9 mouse cellular contexts compared by ENCODE assay signal in the genomic region with DNA sequence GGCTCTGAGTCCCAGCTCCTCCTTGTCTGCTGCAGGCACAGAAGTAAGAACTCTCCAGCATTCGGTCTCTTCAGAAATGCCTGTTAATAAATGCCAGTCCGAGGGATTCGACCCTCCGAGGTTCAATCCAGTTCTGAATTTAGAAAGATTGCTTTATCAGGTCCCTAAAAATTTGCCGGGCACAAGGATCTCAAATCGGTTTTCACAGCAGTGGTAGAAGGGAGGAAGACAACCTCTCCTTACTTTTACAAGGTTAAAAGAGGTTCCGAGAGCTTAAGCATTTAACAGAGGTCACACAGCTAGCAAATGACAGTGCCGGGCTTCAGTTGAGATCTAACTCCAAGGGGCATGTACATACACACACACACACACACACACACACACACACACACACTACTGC. TPM values are rescaled to one million over a fixed set of nuclear protein-coding genes. Genes with fewer than 3 reads are reported as not detected.
DNase-seq lines count a peak whose midpoint lies in the region; ATAC-seq and TF ChIP-seq lines count a peak whose summit lies in the region.
"Had no signal": no experiment of that assay in that cellular context is flagged by ENCODE, and none has a peak within 500 bp of the region (broad histone marks: within the 10 kb centered on the region; RNA-seq: fewer than 3 reads in every experiment).

No protein-coding gene starts in this region.

- H3K27ac ChIP-seq in kidney, embryonic 16.5 days (ENCODE audit: low read length) = no peak overlapping the region
- no peak overlapping the region for H3K27ac ChIP-seq in bone marrow macrophage, adult 2 months (ENCODE audit: insufficient read depth, low read depth, low read length)
- no peak overlapping the region for H3K27ac ChIP-seq in hindbrain, embryonic 12.5 days
- H3K27ac ChIP-seq in macrophage = peak overlapping the region; percentile 19; the same call in 1 of the 2 replicates

- no peaks in the 10 kb centered on the region for H3K9me3 ChIP-seq in kidney, embryonic 16.5 days (ENCODE audit: low read length)
- H3K9me3 ChIP-seq in hindbrain, embryonic 12.5 days (replicated peaks) = no peaks in the 10 kb centered on the region

- no peak for DNase-seq in kidney, postnatal 10 days
- no peak for DNase-seq in adrenal gland, adult 18-20 months (ENCODE audit: low spot score in 2 of 2)
- no peak for DNase-seq in left cerebral cortex, adult 8-10 months (ENCODE audit: low spot score in 2 of 2)

- peaks cover 4% of the 10 kb centered on the region; the same call in 1 of the 2 replicates for H3K4me1 ChIP-seq in kidney, embryonic 16.5 days (ENCODE audit: insufficient read depth, low read length)
- H3K4me1 ChIP-seq in bone marrow macrophage, adult 2 months (ENCODE audit: control insufficient read depth, insufficient read depth, low read length) = peaks cover 36% of the 10 kb centered on the region
- H3K4me1 ChIP-seq in hindbrain, embryonic 12.5 days = peaks cover 13% of the 10 kb centered on the region

- H3K9ac ChIP-seq in kidney, embryonic 16.5 days (replicated peaks; ENCODE audit: low read length) = 0 out of 2 replicates have a peak overlapping the region, but pooled peaks have one; percentile 47
- no peak overlapping the region for H3K9ac ChIP-seq in hindbrain, embryonic 12.5 days

- no peaks in the 10 kb centered on the region for H3K79me2 ChIP-seq in macrophage (ENCODE audit: inconsistent target)

- H3K4me3 ChIP-seq in kidney, embryonic 16.5 days (ENCODE audit: low read length) = peak overlapping the region; percentile 48
- peak overlapping the region; percentile 81 for H3K4me3 ChIP-seq in bone marrow macrophage, adult 2 months (ENCODE audit: insufficient read depth, low read length)
- no peak overlapping the region for H3K4me3 ChIP-seq in hindbrain, embryonic 12.5 days
- peak overlapping the region; percentile 70 for H3K4me3 ChIP-seq in macrophage (ENCODE audit: inconsistent target)

- 46% methylated on average over 8 of the region's 8 CpGs for WGBS in kidney, embryonic 16.5 days
- WGBS in hindbrain, embryonic 12.5 days = 77% methylated on average over 8 of the region's 8 CpGs
- 44% methylated on average over 8 of the region's 8 CpGs for WGBS in macrophage (ENCODE audit: missing documents)

- H3K27me3 ChIP-seq in kidney, embryonic 16.5 days (ENCODE audit: insufficient read depth, low read length) = peaks cover 9% of the 10 kb centered on the region; the same call in 1 of the 2 replicates
- peaks cover 5% of the 10 kb centered on the region; the same call in 1 of the 2 replicates for H3K27me3 ChIP-seq in hindbrain, embryonic 12.5 days

- TF ChIP-seq POLR2A in bone marrow macrophage, adult 2 months (IDR thresholded peaks at IDR 0.05; ENCODE audit: borderline replicate concordance, low read depth, low read length) = no peak

- ATAC-seq in kidney, embryonic 16.5 days (ENCODE audit: low FRiP score, low TSS enrichment) = no peak
- ATAC-seq in hindbrain, embryonic 12.5 days (ENCODE audit: low FRiP score) = no peak
- no peak for ATAC-seq in megakaryocyte-erythroid progenitor cell, adult 5-6 weeks (replicated peaks; ENCODE audit: low FRiP score, low TSS enrichment, poor library complexity, severe bottlenecking)

- TF ChIP-seq CTCF in bone marrow macrophage, adult 2 months (IDR thresholded peaks at IDR 0.05; ENCODE audit: low read depth, low read length) = no peak

- no peaks in the 10 kb centered on the region for H3K36me3 ChIP-seq in kidney, embryonic 16.5 days (ENCODE audit: insufficient read depth, low read length)
- H3K36me3 ChIP-seq in hindbrain, embryonic 12.5 days = no peaks in the 10 kb centered on the region
- H3K36me3 ChIP-seq in macrophage (ENCODE audit: inconsistent target) = no peaks in the 10 kb centered on the region

- peak overlapping the region; percentile 79 for H3K4me2 ChIP-seq in kidney, embryonic 16.5 days (replicated peaks; ENCODE audit: low read depth, low read length)
- peak overlapping the region; percentile 60 for H3K4me2 ChIP-seq in hindbrain, embryonic 12.5 days (replicated peaks)

RNA-seq across cellular contexts. Expression of a gene that starts 0.9 kb away (rescaled TPM):
- polyA plus RNA-seq in kidney, embryonic 16.5 days (2015; fragmentation: Nextera tagmentation; extraction: Ambion mirVana) = 4.0 and 5.3 TPM in 2 replicates
- polyA plus RNA-seq in bone marrow macrophage, adult 2 months (2012; ENCODE audit: insufficient read depth, insufficient read length, missing spikeins) = 18.6 and 21.7 TPM in 2 replicates
- 1.4 and 1.6 TPM in 2 replicates for polyA plus RNA-seq in hindbrain, embryonic 12.5 days (2016; fragmentation: Nextera tagmentation; extraction: Ambion mirVana)
- total RNA-seq in macrophage (2018; cell fraction: chromatin; rRNA removed) = 10 to 100 TPM in 20 of 26 experiments, 1 to 10 TPM in 6; 6.0 to 77.0 (median 21.0) TPM
- 10 to 100 TPM in 22 of 26 experiments, 1 to 10 TPM in 4; 7.7 to 34.2 (median 16.7) TPM for total RNA-seq in macrophage (2018; cell fraction: cytosol; rRNA removed)
- 10 to 100 TPM in 25 of 26 experiments, 1 to 10 TPM in 1; 6.2 to 67.5 (median 26.3) TPM for total RNA-seq in macrophage (2018; cell fraction: nucleus; rRNA removed)
- polyA plus RNA-seq in macrophage (2018) = 5.8 to 20.4 TPM (median 10.6 TPM) in 3 replicates
- not detected in 2 replicates for total RNA-seq in megakaryocyte-erythroid progenitor cell, adult 5-6 weeks (2014; fragmentation: Nextera tagmentation)
- 1.2 and 1.8 TPM in 2 replicates for total RNA-seq in megakaryocyte-erythroid progenitor cell, adult 5-6 weeks (2017)
- 10 to 100 TPM in 1 of 2 experiments, 1 to 10 TPM in 1; 8.5 to 10.7 TPM for total RNA-seq in adrenal gland, adult 18-20 months (2021)
- total RNA-seq in left cerebral cortex, adult 8-10 months (2022) = 1 to 10 TPM in 3 of 4 experiments, under 1 TPM in 1; 0.91 to 3.0 (median 2.7) TPM

RNA-seq across cellular contexts. Expression of a gene that starts 36.0 kb away (rescaled TPM):
- polyA plus RNA-seq in kidney, embryonic 16.5 days (2015; fragmentation: Nextera tagmentation; extraction: Ambion mirVana) = 352 and 628 TPM in 2 replicates
- 22.4 and 25.9 TPM in 2 replicates for polyA plus RNA-seq in bone marrow macrophage, adult 2 months (2012; ENCODE audit: insufficient read depth, insufficient read length, missing spikeins)
- polyA plus RNA-seq in hindbrain, embryonic 12.5 days (2016; fragmentation: Nextera tagmentation; extraction: Ambion mirVana) = 45.1 and 90.0 TPM in 2 replicates
- total RNA-seq in macrophage (2018; cell fraction: chromatin; rRNA removed) = 10 to 100 TPM in 1 of 26 experiments, under 1 TPM in 5, not detected in 20; 0.44 to 75.8 (median 0.58) TPM
- under 1 TPM; 0.17 to 0.66 (median 0.38) TPM for total RNA-seq in macrophage (2018; cell fraction: cytosol; rRNA removed)
- 10 to 100 TPM in 1 of 26 experiments, under 1 TPM in 7, not detected in 18; 0.31 to 10.3 (median 0.37) TPM for total RNA-seq in macrophage (2018; cell fraction: nucleus; rRNA removed)
- polyA plus RNA-seq in macrophage (2018) = 0.52 to 1.4 TPM (median 0.52 TPM) in 3 replicates
- not detected in 2 replicates for total RNA-seq in megakaryocyte-erythroid progenitor cell, adult 5-6 weeks (2014; fragmentation: Nextera tagmentation)
- total RNA-seq in megakaryocyte-erythroid progenitor cell, adult 5-6 weeks (2017) = not detected in 2 replicates
- total RNA-seq in adrenal gland, adult 18-20 months (2021) = 10 to 100 TPM; 41.4 to 97.6 TPM
- total RNA-seq in left cerebral cortex, adult 8-10 months (2022) = 10 to 100 TPM; 10.0 to 16.2 (median 11.1) TPM
- total RNA-seq: hematopoietic stem cell, adult 5-6 weeks had no signal
